Mouse (Mus musculus): ENCODE data around the gene Hdx. TPM values are rescaled to one million over a fixed set of nuclear protein-coding genes. Genes with fewer than 3 reads are reported as not detected.

The Hdx gene
- polyA plus RNA-seq, 1 experiment = under 0.01 TPM

GRCm38 (mm10) chrX:111644945-111645344, 51.9 kb downstream of the Hdx start:
- H3K4me3 ChIP-seq (ENCODE audit: insufficient read depth, poor library complexity, severe bottlenecking) = no peak overlapping the region
- H3K79me3 ChIP-seq (ENCODE audit: low read depth) = no peaks in the 10 kb centered on the region
- no peaks in the 10 kb centered on the region for H3K27me3 ChIP-seq (ENCODE audit: control insufficient read depth, insufficient read depth, insufficient read length)
- TF ChIP-seq MAX (IDR thresholded peaks at IDR 0.05) = no peak
- TF ChIP-seq USF1 (IDR thresholded peaks at IDR 0.05; ENCODE audit: low read depth) = no peak
- no peak for TF ChIP-seq MYOG (IDR thresholded peaks at IDR 0.05; ENCODE audit: control insufficient read depth, extremely low read depth, insufficient read length)
- no peak for TF ChIP-seq FOSL1 (IDR thresholded peaks at IDR 0.05; ENCODE audit: insufficient read depth, low read length, poor library complexity, severe bottlenecking)
- no peak for TF ChIP-seq CTCF (IDR thresholded peaks at IDR 0.05; ENCODE audit: control insufficient read depth, insufficient read depth, insufficient read length)
- no peak for TF ChIP-seq MYOD1 (IDR thresholded peaks at IDR 0.05; ENCODE audit: control insufficient read depth, insufficient read length, low read depth)
- no peak for TF ChIP-seq CEBPB (IDR thresholded peaks at IDR 0.05; ENCODE audit: low read depth)
- H3K79me2 ChIP-seq (ENCODE audit: control insufficient read depth, insufficient read depth) = no peaks in the 10 kb centered on the region
- no peaks in the 10 kb centered on the region for H3K36me3 ChIP-seq (ENCODE audit: control insufficient read depth, insufficient read depth)
- H3ac ChIP-seq (ENCODE audit: control insufficient read depth, insufficient read length, low read depth) = no peak overlapping the region

GRCm38 (mm10) chrX:111640616-111641015, 56.3 kb downstream of the Hdx start:
- Histone ChIP-seq H3K79me3 (ENCODE audit: low read depth) (no peaks in the 10 kb centered on the region), H3K36me3 (ENCODE audit: control insufficient read depth, insufficient read depth) (no peaks in the 10 kb centered on the region), H3K4me3 (ENCODE audit: insufficient read depth, poor library complexity, severe bottlenecking) (no peak overlapping the region), H3ac (ENCODE audit: control insufficient read depth, insufficient read length, low read depth) (no peak overlapping the region), H3K79me2 (ENCODE audit: control insufficient read depth, insufficient read depth) (no peaks in the 10 kb centered on the region), H3K27me3 (ENCODE audit: control insufficient read depth, insufficient read depth, insufficient read length) (no peaks in the 10 kb centered on the region)
- TF ChIP-seq CTCF (IDR thresholded peaks at IDR 0.05; ENCODE audit: control insufficient read depth, insufficient read depth, insufficient read length) (no peak), MYOG (IDR thresholded peaks at IDR 0.05; ENCODE audit: control insufficient read depth, extremely low read depth, insufficient read length) (no peak), USF1 (IDR thresholded peaks at IDR 0.05; ENCODE audit: low read depth) (no peak), MYOD1 (IDR thresholded peaks at IDR 0.05; ENCODE audit: control insufficient read depth, insufficient read length, low read depth) (no peak), FOSL1 (IDR thresholded peaks at IDR 0.05; ENCODE audit: insufficient read depth, low read length, poor library complexity, severe bottlenecking) (no peak), MAX (IDR thresholded peaks at IDR 0.05) (no peak), CEBPB (IDR thresholded peaks at IDR 0.05; ENCODE audit: low read depth) (no peak)

- H3K79me3 ChIP-seq (ENCODE audit: low read depth) = no peaks in the 10 kb centered on the region
- no peak overlapping the region for H3K4me3 ChIP-seq (ENCODE audit: insufficient read depth, poor library complexity, severe bottlenecking)
- no peaks in the 10 kb centered on the region for H3K36me3 ChIP-seq (ENCODE audit: control insufficient read depth, insufficient read depth)
- H3K27me3 ChIP-seq (ENCODE audit: control insufficient read depth, insufficient read depth, insufficient read length) = no peaks in the 10 kb centered on the region
- H3ac ChIP-seq (ENCODE audit: control insufficient read depth, insufficient read length, low read depth) = no peak overlapping the region
- H3K79me2 ChIP-seq (ENCODE audit: control insufficient read depth, insufficient read depth) = no peaks in the 10 kb centered on the region
- TF ChIP-seq CTCF (IDR thresholded peaks at IDR 0.05; ENCODE audit: control insufficient read depth, insufficient read depth, insufficient read length) (no peak), FOSL1 (IDR thresholded peaks at IDR 0.05; ENCODE audit: insufficient read depth, low read length, poor library complexity, severe bottlenecking) (no peak), MAX (IDR thresholded peaks at IDR 0.05) (no peak), CEBPB (IDR thresholded peaks at IDR 0.05; ENCODE audit: low read depth) (no peak), USF1 (IDR thresholded peaks at IDR 0.05; ENCODE audit: low read depth) (no peak), MYOD1 (IDR thresholded peaks at IDR 0.05; ENCODE audit: control insufficient read depth, insufficient read length, low read depth) (no peak), MYOG (IDR thresholded peaks at IDR 0.05; ENCODE audit: control insufficient read depth, extremely low read depth, insufficient read length) (no peak)
Measured at GRCm38 (mm10) chrX:111597631-111598161, 99.2 kb downstream of the Hdx start.

- Histone ChIP-seq H3K79me2 (ENCODE audit: control insufficient read depth, insufficient read depth) (no peaks in the 10 kb centered on the region), H3K27me3 (ENCODE audit: control insufficient read depth, insufficient read depth, insufficient read length) (no peaks in the 10 kb centered on the region), H3ac (ENCODE audit: control insufficient read depth, insufficient read length, low read depth) (no peak overlapping the region), H3K79me3 (ENCODE audit: low read depth) (no peaks in the 10 kb centered on the region), H3K36me3 (ENCODE audit: control insufficient read depth, insufficient read depth) (no peaks in the 10 kb centered on the region), H3K4me3 (ENCODE audit: insufficient read depth, poor library complexity, severe bottlenecking) (no peak overlapping the region)
- TF ChIP-seq MYOG (IDR thresholded peaks at IDR 0.05; ENCODE audit: control insufficient read depth, extremely low read depth, insufficient read length) (no peak), FOSL1 (IDR thresholded peaks at IDR 0.05; ENCODE audit: insufficient read depth, low read length, poor library complexity, severe bottlenecking) (no peak), USF1 (IDR thresholded peaks at IDR 0.05; ENCODE audit: low read depth) (no peak), CTCF (IDR thresholded peaks at IDR 0.05; ENCODE audit: control insufficient read depth, insufficient read depth, insufficient read length) (no peak), CEBPB (IDR thresholded peaks at IDR 0.05; ENCODE audit: low read depth) (no peak), MAX (IDR thresholded peaks at IDR 0.05) (no peak), MYOD1 (IDR thresholded peaks at IDR 0.05; ENCODE audit: control insufficient read depth, insufficient read length, low read depth) (no peak)
Measured at GRCm38 (mm10) chrX:111587616-111588015, 109.3 kb downstream of the Hdx start.

- Histone ChIP-seq H3K27me3 (ENCODE audit: control insufficient read depth, insufficient read depth, insufficient read length) (no peaks in the 10 kb centered on the region), H3K4me3 (ENCODE audit: insufficient read depth, poor library complexity, severe bottlenecking) (no peak overlapping the region), H3K79me2 (ENCODE audit: control insufficient read depth, insufficient read depth) (no peaks in the 10 kb centered on the region), H3K79me3 (ENCODE audit: low read depth) (no peaks in the 10 kb centered on the region), H3ac (ENCODE audit: control insufficient read depth, insufficient read length, low read depth) (no peak overlapping the region), H3K36me3 (ENCODE audit: control insufficient read depth, insufficient read depth) (no peaks in the 10 kb centered on the region)
- TF ChIP-seq MAX (IDR thresholded peaks at IDR 0.05) = no peak
- TF ChIP-seq CTCF (IDR thresholded peaks at IDR 0.05; ENCODE audit: control insufficient read depth, insufficient read depth, insufficient read length) = no peak
- TF ChIP-seq MYOG (IDR thresholded peaks at IDR 0.05; ENCODE audit: control insufficient read depth, extremely low read depth, insufficient read length) = no peak
- TF ChIP-seq FOSL1 (IDR thresholded peaks at IDR 0.05; ENCODE audit: insufficient read depth, low read length, poor library complexity, severe bottlenecking) = no peak
Measured at GRCm38 (mm10) chrX:111577044-111577443, 119.8 kb downstream of the Hdx start.

- Histone ChIP-seq H3K79me3 (ENCODE audit: low read depth) (no peaks in the 10 kb centered on the region), H3K79me2 (ENCODE audit: control insufficient read depth, insufficient read depth) (no peaks in the 10 kb centered on the region), H3ac (ENCODE audit: control insufficient read depth, insufficient read length, low read depth) (no peak within 1 kb of the TSS), H3K27me3 (ENCODE audit: control insufficient read depth, insufficient read depth, insufficient read length) (no peaks in the 10 kb centered on the region), H3K36me3 (ENCODE audit: control insufficient read depth, insufficient read depth) (no peaks in the 10 kb centered on the region), H3K4me3 (ENCODE audit: insufficient read depth, poor library complexity, severe bottlenecking) (no peak within 1 kb of the TSS)
- TF ChIP-seq MAX (IDR thresholded peaks at IDR 0.05) = no peak
Measured at GRCm38 (mm10) chrX:111537859-111538258, 159.0 kb downstream of the Hdx start, which contains the start of gene Rps6ka6. Gene Rps6ka6 (minus strand): TSS chrX:111537959.

Other genes starting within 250 kb of the Hdx start
- not detected for gene Rps6ka6, start 159.1 kb downstream of the Hdx start, polyA plus RNA-seq (2012; fragmentation: generic; extraction: Trizol)
- gene Gm45194, start 194.3 kb upstream of the Hdx start, polyA plus RNA-seq (2012; fragmentation: generic; extraction: Trizol) = not detected

All from C2C12 (cell line).